Mouse (Mus musculus) heart, embryonic 13.5 days (tissue): ENCODE data around the gene Sox5. TPM values are rescaled to one million over a fixed set of nuclear protein-coding genes. Genes with fewer than 3 reads are reported as not detected.
A peak's percentile ranks its signal among the peaks of the same experiment; 100 is the strongest.

Experiments
- ATAC-seq: fragments of 200-750 bp; cut with Nextera tagmentation; 2 replicates; pipeline ENCODE4 v1.8.0; 2017; ENCODE audit warnings: moderate TSS enrichment; ENCODE audit not compliant: insufficient number of reproducible peaks, low FRiP score, low TSS enrichment; ENCODE audit errors: extremely low read depth
- H3K27ac ChIP-seq: fragments of 300-500 bp; sonication (generic); replicated peaks from 2 replicates; pipeline ENCODE4 v1.5.1; 2015; ENCODE audit warnings: moderate library complexity, mild to moderate bottlenecking, inconsistent platforms
- H3K27me3 ChIP-seq: fragments of 300-500 bp; sonication (generic); replicated peaks from 2 replicates; pipeline ENCODE4 v1.6.1; 2015; ENCODE audit warnings: mild to moderate bottlenecking, inconsistent platforms
- H3K36me3 ChIP-seq: fragments of 300-500 bp; sonication (generic); 2 replicates; pipeline ENCODE4 v1.6.1; 2015; ENCODE audit warnings: mild to moderate bottlenecking, inconsistent platforms
- H3K4me1 ChIP-seq: fragments of 300-500 bp; sonication (generic); 2 replicates; pipeline ENCODE4 v1.6.1; 2015; ENCODE audit warnings: inconsistent platforms
- H3K4me2 ChIP-seq: fragments of 300-500 bp; sonication (generic); 2 replicates; pipeline ENCODE4 v1.6.1; 2015; ENCODE audit warnings: inconsistent platforms, mild to moderate bottlenecking, moderate library complexity
- H3K4me3 ChIP-seq: fragments of 300-500 bp; sonication (generic); 2 replicates; pipeline ENCODE4 v1.5.1; 2015; ENCODE audit warnings: moderate library complexity, mild to moderate bottlenecking, inconsistent platforms
- H3K9ac ChIP-seq: fragments of 300-500 bp; sonication (generic); 2 replicates; pipeline ENCODE4 v1.6.1; 2015; ENCODE audit warnings: inconsistent platforms, mild to moderate bottlenecking, moderate library complexity
- H3K9me3 ChIP-seq: fragments of 300-500 bp; sonication (generic); 2 replicates; pipeline ENCODE4 v1.6.1; 2016; ENCODE audit warnings: inconsistent platforms
- WGBS: fragments of 180-500 bp; shearing (Covaris S2); methylation state at CpG from one replicate; pipeline ENCODE4 v1.1.7; 2015; ENCODE audit warnings: mixed read lengths; 5-methylcytosine and 5-hydroxymethylcytosine counted together
- polyA plus RNA-seq: library from polyadenylated mRNA; unstranded; fragments of >200 nt; fragmentation: Nextera tagmentation; extraction: Ambion mirVana; gene quantifications from 2 replicates; pipeline ENCODE4 v1.2.1, GENCODE M21; 2015

Gene Sox5
- polyA plus RNA-seq, 1 experiment from 2014 or later, result 12.1 TPM

DNA sequence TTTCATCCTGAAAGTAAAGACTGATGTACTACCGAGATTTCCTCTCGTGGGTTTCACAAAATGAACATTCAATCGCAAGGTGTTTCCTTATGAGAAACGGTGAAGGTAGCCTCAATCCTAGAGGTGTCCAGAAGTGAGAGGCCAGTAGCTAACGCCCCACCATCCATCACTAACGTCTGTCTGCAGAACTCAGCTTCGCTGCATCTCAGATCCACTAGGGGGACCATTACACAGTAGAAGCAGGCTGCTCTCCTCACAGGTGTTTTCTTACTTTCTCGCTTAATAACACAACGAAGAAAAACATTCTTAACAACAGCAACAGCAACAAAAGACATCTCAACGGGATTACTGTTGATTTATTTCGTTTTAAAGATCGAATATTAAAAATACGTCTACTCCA is 442.8 kb downstream of the Sox5 start:
- H3K9ac ChIP-seq, result no peak overlapping the region
- 64% methylated on average over 13 of the region's 13 CpGs for WGBS
- no peak overlapping the region for H3K4me3 ChIP-seq
- H3K36me3 ChIP-seq, result no peaks in the 10 kb centered on the region
- peaks cover 12% of the 10 kb centered on the region for H3K4me1 ChIP-seq
- peaks cover 6% of the 10 kb centered on the region for H3K9me3 ChIP-seq
- peaks cover 11% of the 10 kb centered on the region; the same call in 1 of the 2 replicates for H3K27me3 ChIP-seq
- no peak for ATAC-seq
- no peak overlapping the region for H3K4me2 ChIP-seq
- no peak overlapping the region for H3K27ac ChIP-seq

DNA sequence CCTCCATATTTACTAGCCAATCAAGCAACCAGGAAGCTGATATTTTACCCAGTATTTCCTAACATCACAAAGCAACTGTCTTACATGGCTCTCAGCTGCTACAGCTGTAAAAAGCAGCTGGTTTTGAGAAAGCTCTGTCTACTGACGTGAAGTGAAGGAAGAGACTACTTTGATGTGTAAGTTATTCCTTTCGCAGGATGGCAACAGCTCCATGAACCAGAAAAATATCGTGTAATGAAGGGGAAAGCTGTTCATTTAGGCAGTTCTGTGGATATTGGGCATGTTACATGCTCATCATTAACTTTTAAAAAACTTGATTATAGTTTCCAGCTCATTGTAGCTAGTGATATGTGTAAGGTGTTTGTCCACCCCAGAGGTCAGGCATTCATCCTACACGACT is 443.6 kb downstream of the Sox5 start:
- Histone ChIP-seq H3K27me3 (peaks cover 11% of the 10 kb centered on the region; the same call in 1 of the 2 replicates), H3K36me3 (no peaks in the 10 kb centered on the region), H3K9ac (no peak overlapping the region), H3K4me1 (peaks cover 9% of the 10 kb centered on the region), H3K4me3 (no peak overlapping the region), H3K27ac (no peak overlapping the region), H3K4me2 (no peak overlapping the region), H3K9me3 (peaks cover 6% of the 10 kb centered on the region)
- 78% methylated on average over 4 of the region's 4 CpGs for WGBS
- no peak for ATAC-seq

DNA sequence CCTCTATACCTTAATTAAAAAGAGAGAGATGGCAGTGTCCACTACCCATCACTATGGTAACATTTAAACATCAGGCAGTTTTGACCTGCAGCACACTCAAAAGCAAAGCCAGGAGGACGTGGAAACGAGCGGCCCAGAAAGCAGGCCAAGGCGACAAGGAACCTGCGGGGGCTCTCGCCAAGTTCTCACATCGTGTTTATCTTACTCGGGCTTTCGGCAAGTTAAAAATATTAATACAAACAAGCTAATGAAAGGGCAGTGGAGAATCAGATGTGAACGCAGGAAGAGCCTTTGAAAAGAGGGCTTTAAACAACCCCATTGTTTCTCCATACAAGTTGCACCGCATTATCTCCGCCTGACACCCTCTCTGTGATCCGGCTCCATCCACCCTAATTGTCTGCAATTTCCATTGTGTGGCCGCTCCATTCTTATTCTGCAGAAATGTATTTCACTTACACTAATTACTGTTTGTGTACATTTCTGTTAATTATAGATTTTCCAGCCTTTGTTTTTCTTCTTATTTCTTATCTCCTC is 444.3 kb downstream of the Sox5 start:
- Histone ChIP-seq H3K4me3 (no peak overlapping the region), H3K9ac (no peak overlapping the region), H3K27ac (no peak overlapping the region), H3K27me3 (peaks cover 11% of the 10 kb centered on the region; the same call in 1 of the 2 replicates), H3K4me2 (peak overlapping the region; percentile 25; the same call in 1 of the 2 replicates), H3K36me3 (no peaks in the 10 kb centered on the region), H3K4me1 (peaks cover 8% of the 10 kb centered on the region), H3K9me3 (peaks cover 6% of the 10 kb centered on the region)
- 44% methylated on average over 14 of the region's 14 CpGs for WGBS
- ATAC-seq, result no peak

DNA sequence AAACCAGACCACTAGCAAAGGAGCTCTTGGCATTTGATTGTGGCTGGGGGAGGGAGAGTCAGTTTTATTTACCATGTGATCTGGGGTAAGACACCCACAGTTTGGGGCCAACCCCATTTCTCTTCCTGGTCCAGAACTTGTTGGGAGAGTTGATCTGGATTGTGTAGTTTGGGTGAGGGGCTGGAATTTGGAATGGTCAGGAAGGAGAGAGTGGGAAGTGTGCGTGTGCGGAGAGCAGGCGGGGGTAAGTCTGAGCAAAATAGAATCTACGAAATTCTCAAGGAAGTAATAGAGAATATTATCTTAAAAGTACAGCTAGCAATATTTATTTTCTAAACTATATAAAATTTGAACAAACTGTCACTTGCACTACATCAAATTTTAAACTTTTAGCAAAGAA is 445.0 kb downstream of the Sox5 start:
- no peaks in the 10 kb centered on the region for H3K36me3 ChIP-seq
- H3K9ac ChIP-seq, result no peak overlapping the region
- 88% methylated on average over 4 of the region's 4 CpGs for WGBS
- H3K4me1 ChIP-seq, result peaks cover 8% of the 10 kb centered on the region
- peaks cover 11% of the 10 kb centered on the region; the same call in 1 of the 2 replicates for H3K27me3 ChIP-seq
- H3K9me3 ChIP-seq, result peaks cover 6% of the 10 kb centered on the region
- no peak overlapping the region for H3K27ac ChIP-seq
- no peak overlapping the region for H3K4me3 ChIP-seq
- no peak overlapping the region for H3K4me2 ChIP-seq
- ATAC-seq, result no peak

- 77% methylated on average over 4 of the region's 4 CpGs for WGBS
- no peak for ATAC-seq
- no peak overlapping the region for H3K27ac ChIP-seq
Measured at GRCm38 (mm10) chr6:144333146-144333545, 448.6 kb downstream of the Sox5 start.

DNA sequence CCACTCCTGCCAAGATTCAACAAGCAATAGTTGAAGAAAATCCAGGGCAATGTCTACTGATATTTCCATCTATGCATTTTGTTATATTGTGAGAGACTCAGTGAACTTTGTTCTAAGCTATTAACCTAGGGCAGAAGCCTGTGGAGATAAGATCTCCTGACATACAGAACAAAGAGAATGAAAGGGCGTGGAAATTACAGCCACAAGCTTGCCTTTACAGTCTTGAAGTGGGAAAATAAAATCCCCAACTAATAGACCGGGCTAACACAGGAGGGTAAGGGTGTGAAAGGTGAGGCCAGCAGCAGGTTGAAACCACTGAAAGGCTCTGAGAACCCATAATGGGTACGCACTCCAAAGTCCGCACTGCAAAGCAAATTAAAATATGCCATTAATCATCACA is 449.8 kb downstream of the Sox5 start:
- ATAC-seq, result no peak
- H3K4me2 ChIP-seq, result no peak overlapping the region
- no peak overlapping the region for H3K27ac ChIP-seq
- no peaks in the 10 kb centered on the region for H3K9me3 ChIP-seq
- 80% methylated on average over 4 of the region's 4 CpGs for WGBS
- no peaks in the 10 kb centered on the region for H3K36me3 ChIP-seq
- H3K9ac ChIP-seq, result no peak overlapping the region
- no peak overlapping the region for H3K4me3 ChIP-seq
- peaks cover 20% of the 10 kb centered on the region for H3K27me3 ChIP-seq
- H3K4me1 ChIP-seq, result no peaks in the 10 kb centered on the region

More at GRCm38 (mm10) chr6:144333146-144333545, 448.6 kb downstream of the Sox5 start:
- Histone ChIP-seq H3K9ac (no peak overlapping the region), H3K4me3 (no peak overlapping the region), H3K27me3 (peaks cover 20% of the 10 kb centered on the region), H3K9me3 (no peaks in the 10 kb centered on the region), H3K4me2 (no peak overlapping the region), H3K36me3 (no peaks in the 10 kb centered on the region), H3K4me1 (peaks cover 8% of the 10 kb centered on the region)

GRCm38 (mm10) chr6:144329311-144329930 is 452.4 kb downstream of the Sox5 start:
- H3K27me3 ChIP-seq, result peaks cover 13% of the 10 kb centered on the region
- no peaks in the 10 kb centered on the region for H3K9me3 ChIP-seq
- no peak overlapping the region for H3K4me3 ChIP-seq
- 57% methylated on average over 2 of the region's 2 CpGs for WGBS
- no peak overlapping the region for H3K9ac ChIP-seq
- H3K4me2 ChIP-seq, result no peak overlapping the region
- no peaks in the 10 kb centered on the region for H3K36me3 ChIP-seq
- no peak overlapping the region for H3K27ac ChIP-seq
- 0 out of 2 replicates have a peak, but pooled peaks cover 4% of the 10 kb centered on the region for H3K4me1 ChIP-seq
- ATAC-seq, result no peak

DNA sequence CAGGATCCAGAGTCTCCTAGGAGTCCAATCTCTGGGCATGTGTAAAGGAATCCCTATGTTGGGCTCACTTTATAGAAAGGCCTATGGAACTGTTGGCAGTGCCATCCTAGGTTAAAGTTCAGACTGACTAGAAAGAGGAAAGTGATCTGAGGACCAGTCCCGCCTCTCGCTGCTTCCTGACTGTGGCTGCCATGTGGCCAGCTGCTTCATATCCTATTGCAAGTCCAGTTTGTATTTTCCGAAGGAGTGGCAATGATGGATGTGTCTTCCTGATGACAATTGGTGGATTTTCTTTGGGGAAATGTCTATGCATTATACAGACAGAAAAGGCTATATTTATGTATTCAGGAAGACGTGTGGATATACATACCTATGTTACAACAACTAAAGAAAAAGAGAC is 453.0 kb downstream of the Sox5 start:
- H3K4me1 ChIP-seq, result 0 out of 2 replicates have a peak, but pooled peaks cover 4% of the 10 kb centered on the region
- H3K9me3 ChIP-seq, result no peaks in the 10 kb centered on the region
- no peak overlapping the region for H3K9ac ChIP-seq
- no peak overlapping the region for H3K4me3 ChIP-seq
- no peak overlapping the region for H3K27ac ChIP-seq
- no peaks in the 10 kb centered on the region for H3K36me3 ChIP-seq
- H3K4me2 ChIP-seq, result no peak overlapping the region
- peaks cover 13% of the 10 kb centered on the region for H3K27me3 ChIP-seq
- WGBS, result 70% methylated on average over 4 of the region's 4 CpGs
- ATAC-seq, result no peak

GRCm38 (mm10) chr6:144326817-144327216 is 455.0 kb downstream of the Sox5 start:
- 0 out of 2 replicates have a peak, but pooled peaks cover 4% of the 10 kb centered on the region for H3K4me1 ChIP-seq
- WGBS, result 63% methylated on average over 3 of the region's 3 CpGs

DNA sequence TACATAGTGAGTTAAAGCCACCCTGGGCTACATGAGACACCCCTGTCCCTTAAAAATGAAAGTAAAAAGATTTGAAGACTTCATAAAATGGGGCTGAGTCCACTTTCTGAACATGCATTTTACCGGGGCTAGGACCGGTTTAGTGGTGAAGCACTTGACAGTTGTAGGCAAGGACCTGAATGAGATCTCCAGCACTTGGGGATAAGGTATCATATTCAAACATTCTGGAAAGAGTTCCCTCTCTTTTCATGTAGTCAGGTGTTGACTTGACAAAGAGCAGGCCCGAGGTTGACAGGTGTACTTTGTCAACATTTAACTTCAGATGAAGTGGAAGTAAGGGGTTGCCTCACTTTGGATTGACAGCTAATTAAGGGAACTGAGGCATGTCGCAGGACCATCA is 458.4 kb downstream of the Sox5 start:
- Histone ChIP-seq H3K27me3 (peaks cover 4% of the 10 kb centered on the region), H3K27ac (no peak overlapping the region), H3K36me3 (no peaks in the 10 kb centered on the region), H3K4me1 (0 out of 2 replicates have a peak, but pooled peaks cover 4% of the 10 kb centered on the region), H3K9ac (no peak overlapping the region), H3K4me3 (no peak overlapping the region), H3K9me3 (no peaks in the 10 kb centered on the region), H3K4me2 (no peak overlapping the region)
- no peak for ATAC-seq
- WGBS, result 34% methylated on average over 4 of the region's 4 CpGs

More at GRCm38 (mm10) chr6:144326817-144327216, 455.0 kb downstream of the Sox5 start:
- H3K27me3 ChIP-seq, result peaks cover 13% of the 10 kb centered on the region
- H3K27ac ChIP-seq, result no peak overlapping the region
- H3K4me2 ChIP-seq, result no peak overlapping the region
- H3K36me3 ChIP-seq, result no peaks in the 10 kb centered on the region
- H3K9me3 ChIP-seq, result no peaks in the 10 kb centered on the region
- no peak overlapping the region for H3K9ac ChIP-seq
- ATAC-seq, result no peak
- H3K4me3 ChIP-seq, result no peak overlapping the region

- Histone ChIP-seq H3K27ac (no peak overlapping the region), H3K36me3 (no peaks in the 10 kb centered on the region), H3K4me3 (no peak overlapping the region), H3K4me2 (no peak overlapping the region), H3K9me3 (no peaks in the 10 kb centered on the region), H3K27me3 (peaks cover 3% of the 10 kb centered on the region; the same call in 1 of the 2 replicates), H3K4me1 (0 out of 2 replicates have a peak, but pooled peaks cover 4% of the 10 kb centered on the region), H3K9ac (no peak overlapping the region)
- no peak for ATAC-seq
- WGBS, result 85% methylated on average over 13 of the region's 13 CpGs
Measured at GRCm38 (mm10) chr6:144322297-144323047, 459.3 kb downstream of the Sox5 start.
